19 mouse cellular contexts compared by ENCODE assay signal in the genomic region with DNA sequence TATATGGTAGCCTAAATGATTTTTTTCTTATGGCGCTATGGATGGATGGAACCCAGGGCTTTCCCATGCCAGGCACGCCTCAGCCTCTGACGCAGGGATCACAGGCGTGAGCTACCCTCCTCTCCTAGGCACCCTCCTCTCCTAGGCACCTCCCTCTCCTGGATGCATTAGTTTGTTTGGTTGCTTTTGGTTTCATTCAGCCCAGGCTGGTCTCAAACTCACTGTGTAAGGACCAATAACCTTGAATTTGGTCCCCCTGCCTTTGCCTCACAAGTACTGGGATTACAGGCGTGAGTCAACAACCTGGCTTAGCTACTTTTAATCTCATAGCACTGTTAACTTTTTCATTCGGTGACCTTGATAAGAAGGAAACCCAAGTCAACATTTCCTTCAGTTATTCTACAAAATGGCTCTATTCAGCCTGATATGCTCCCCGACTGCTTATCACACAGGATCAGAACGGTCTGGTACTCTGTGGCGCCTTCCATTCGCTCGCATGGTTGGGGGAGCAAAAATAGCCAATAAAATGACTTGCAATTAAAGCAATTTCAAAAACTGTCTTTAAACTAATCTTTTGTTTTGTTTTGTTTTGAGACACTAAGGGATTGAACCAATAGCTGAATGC. TPM values are rescaled to one million over a fixed set of nuclear protein-coding genes. Genes with fewer than 3 reads are reported as not detected.
A peak's percentile ranks its signal among the peaks of the same experiment; 100 is the strongest.
DNase-seq lines count a peak whose midpoint lies in the region; ATAC-seq and TF ChIP-seq lines count a peak whose summit lies in the region.
"Had no signal": no experiment of that assay in that cellular context is flagged by ENCODE, and none has a peak within 500 bp of the region (broad histone marks: within the 10 kb centered on the region; RNA-seq: fewer than 3 reads in every experiment).

No protein-coding gene starts in this region.

- no peak for TF ChIP-seq POLR2A in testis, adult 2 months (IDR thresholded peaks at IDR 0.05; ENCODE audit: control insufficient read depth, low read depth, low read length)

- no peak overlapping the region for H3K9ac ChIP-seq in liver, postnatal 0 days (replicated peaks)
- H3K9ac ChIP-seq: limb, embryonic 15.5 days; midbrain, embryonic 12.5 days; neural tube, embryonic 15.5 days had no signal

- no peaks in the 10 kb centered on the region for H3K36me3 ChIP-seq in testis, adult 2 months (ENCODE audit: control insufficient read depth, insufficient read depth, low read length)
- peaks cover 13% of the 10 kb centered on the region for H3K36me3 ChIP-seq in liver, postnatal 0 days (replicated peaks; ENCODE audit: insufficient read depth, low read length)

- no peaks in the 10 kb centered on the region for H3K27me3 ChIP-seq in testis, adult 2 months (ENCODE audit: control insufficient read depth, insufficient read depth, low read length)
- H3K27me3 ChIP-seq in liver, postnatal 0 days (ENCODE audit: insufficient read depth, low read length) = no peaks in the 10 kb centered on the region
- H3K27me3 ChIP-seq: limb, embryonic 15.5 days; midbrain, embryonic 12.5 days; neural tube, embryonic 15.5 days had no signal

- no peak for DNase-seq in testis, postnatal 14 days (ENCODE audit: low spot score)
- no peak for DNase-seq in liver, postnatal 0 days
- no peak for DNase-seq in left cerebral cortex, postnatal 10 days (ENCODE audit: extremely low spot score in 1 of 2, low spot score in 2 of 2)
- no peak for DNase-seq in left cerebral cortex, postnatal 25 days (ENCODE audit: low spot score in 2 of 2)
- DNase-seq in left cerebral cortex, postnatal 14 days (ENCODE audit: low spot score in 2 of 2) = no peak
- DNase-seq: adrenal gland, adult 2 months; cerebellum, adult 2 months; gastrocnemius, adult 2 months; kidney, adult 18-20 months; kidney, postnatal 14 days; lung, postnatal 36 days had no signal

- H3K9me3 ChIP-seq in liver, postnatal 0 days (ENCODE audit: low read length) = no peaks in the 10 kb centered on the region
- H3K9me3 ChIP-seq: embryonic facial prominence, embryonic 10.5 days; hindbrain, embryonic 10.5 days; limb, embryonic 15.5 days; midbrain, embryonic 12.5 days; neural tube, embryonic 15.5 days had no signal

- TF ChIP-seq CTCF in testis, adult 2 months (IDR thresholded peaks at IDR 0.05; ENCODE audit: control insufficient read depth, insufficient read depth, insufficient replicate concordance, low read depth, low read length) = no peak
- TF ChIP-seq CTCF in liver, postnatal 0 days (IDR thresholded peaks at IDR 0.05; ENCODE audit: low read depth) = no peak

- peak overlapping the region; percentile 60 for H3K4me2 ChIP-seq in liver, postnatal 0 days (ENCODE audit: low read depth, low read length)
- H3K4me2 ChIP-seq: limb, embryonic 15.5 days; midbrain, embryonic 12.5 days; neural tube, embryonic 15.5 days had no signal

- intact Hi-C loops in left cerebral cortex, postnatal 10 days (cut with DNase I) = no loop called here
- intact Hi-C loops in left cerebral cortex, postnatal 25 days (cut with DNase I) = no loop called here
- intact Hi-C loops in left cerebral cortex, postnatal 14 days (cut with DNase I) = no loop called here

- TF ChIP-seq EP300 in liver, postnatal 0 days (IDR thresholded peaks at IDR 0.05; ENCODE audit: low read depth) = peak; percentile 73

- peaks cover 5% of the 10 kb centered on the region for H3K4me1 ChIP-seq in testis, adult 2 months (ENCODE audit: control insufficient read depth, insufficient read depth, low read length)
- H3K4me1 ChIP-seq in liver, postnatal 0 days (ENCODE audit: insufficient read depth) = peaks cover 5% of the 10 kb centered on the region; the same call in 1 of the 2 replicates
- H3K4me1 ChIP-seq: midbrain, embryonic 12.5 days; neural tube, embryonic 15.5 days had no signal

- H3K27ac ChIP-seq in testis, adult 2 months (ENCODE audit: control insufficient read depth, insufficient read depth, low read depth, low read length) = peak overlapping the region; percentile 54; the same call in 1 of the 2 replicates
- H3K27ac ChIP-seq in liver, postnatal 0 days (ENCODE audit: low read depth) = peak overlapping the region; percentile 66
- H3K27ac ChIP-seq: embryonic facial prominence, embryonic 10.5 days; gastrocnemius, adult 2 months; hindbrain, embryonic 10.5 days; limb, embryonic 15.5 days; midbrain, embryonic 12.5 days; neural tube, embryonic 15.5 days had no signal

- WGBS in liver, postnatal 0 days (ENCODE audit: insufficient replicate concordance) = 62% methylated on average over 11 of the region's 11 CpGs

- no peak overlapping the region for H3K4me3 ChIP-seq in testis, adult 2 months (ENCODE audit: control insufficient read depth, low read depth, low read length)
- peak overlapping the region; percentile 13; the same call in 1 of the 2 replicates for H3K4me3 ChIP-seq in liver, postnatal 0 days (ENCODE audit: low read depth, low read length)
- H3K4me3 ChIP-seq: embryonic facial prominence, embryonic 10.5 days; gastrocnemius, adult 2 months; hindbrain, embryonic 10.5 days; limb, embryonic 15.5 days; midbrain, embryonic 12.5 days; neural tube, embryonic 15.5 days had no signal

- peak; percentile 64 for ATAC-seq in erythroid progenitor cell, adult 5-6 weeks (replicated peaks; ENCODE audit: low FRiP score, poor library complexity, severe bottlenecking)
- peak; percentile 63 for ATAC-seq in liver, postnatal 0 days
- ATAC-seq: forebrain, embryonic 16.5 days had no signal

RNA-seq across cellular contexts. Expression of gene Sgpp1, which starts 11.6 kb away (rescaled TPM):
- 20.0 and 20.8 TPM in 2 replicates for polyA plus RNA-seq in testis, adult 2 months (2012; rRNA removed)
- 39.3 and 53.2 TPM in 2 replicates for total RNA-seq in erythroid progenitor cell, adult 5-6 weeks (2015; ENCODE audit: low replicate concordance)
- 32.9 and 42.8 TPM in 2 replicates for total RNA-seq in erythroid progenitor cell, adult 5-6 weeks (2017; ENCODE audit: low replicate concordance)
- 13.8 and 17.4 TPM in 2 replicates for polyA plus RNA-seq in liver, postnatal 0 days (2015; fragmentation: Nextera tagmentation; extraction: Ambion mirVana)
- 10 to 100 TPM; 30.3 to 34.4 TPM for total RNA-seq in left cerebral cortex, postnatal 10 days (2021)
- total RNA-seq in left cerebral cortex, postnatal 25 days (2021) = 10 to 100 TPM; 30.2 to 31.4 TPM
- total RNA-seq in left cerebral cortex, postnatal 14 days (2021) = 10 to 100 TPM; 31.7 to 32.6 TPM

RNA-seq across cellular contexts. Expression of gene Wdr89, which starts 54.6 kb away (rescaled TPM):
- 1.1 and 1.4 TPM in 2 replicates for polyA plus RNA-seq in testis, adult 2 months (2012; rRNA removed)
- 4.7 and 5.9 TPM in 2 replicates for total RNA-seq in erythroid progenitor cell, adult 5-6 weeks (2015; ENCODE audit: low replicate concordance)
- 6.7 and 11.8 TPM in 2 replicates for total RNA-seq in erythroid progenitor cell, adult 5-6 weeks (2017; ENCODE audit: low replicate concordance)
- 4.7 and 5.1 TPM in 2 replicates for polyA plus RNA-seq in liver, postnatal 0 days (2015; fragmentation: Nextera tagmentation; extraction: Ambion mirVana)
- total RNA-seq in left cerebral cortex, postnatal 10 days (2021) = 1 to 10 TPM; 2.9 to 3.2 TPM
- total RNA-seq in left cerebral cortex, postnatal 25 days (2021) = 1 to 10 TPM; 3.0 to 3.1 TPM
- 1 to 10 TPM; 2.4 to 2.5 TPM for total RNA-seq in left cerebral cortex, postnatal 14 days (2021)
